Mouse (Mus musculus) layer of hippocampus, adult 2 months (tissue): ENCODE data around the gene Map3k4. TPM values are rescaled to one million over a fixed set of nuclear protein-coding genes. Genes with fewer than 3 reads are reported as not detected.

Source experiments
- DNase-seq, 2 experiments: peaks; one replicate each; pipeline ENCODE4 v3.0.0; 2022; ENCODE audit warnings: low spot score in 2 of 2
- H3K27ac ChIP-seq: fragments of 200-600 bp; 2 replicates; pipeline ENCODE4 v1.8.1; 2022
- H3K4me3 ChIP-seq: fragments of 200-600 bp; 2 replicates; pipeline ENCODE4 v1.8.1; 2022; ENCODE audit warnings: mild to moderate bottlenecking
- CTCF ChIP-seq: fragments of 200-600 bp; conservative IDR thresholded peaks from 2 replicates; pipeline ENCODE4 v1.8.1; 2022; ENCODE audit warnings: antibody characterized with exemption, mild to moderate bottlenecking, moderate library complexity
- total RNA-seq, 2 experiments: library from RNA; stranded (reverse); gene quantifications; 2 replicates each; pipeline ENCODE4 v1.2.3; 2021

The Map3k4 gene
- total RNA-seq, 2 experiments from 2014 or later: 72.4 to 73.8 TPM

- TF ChIP-seq CTCF: no peak
- H3K27ac ChIP-seq: no peak overlapping the region
- DNase-seq: no peak
These were observed 9.4 kb upstream of the Map3k4 start for GRCm38 (mm10) chr17:12327847-12328518.

GRCm38 (mm10) chr17:12319786-12320185 is 1.2 kb upstream of the Map3k4 start:
- H3K27ac ChIP-seq: 0 out of 2 replicates have a peak overlapping the region, but pooled peaks have one; percentile 88
- DNase-seq: no peak
- peak overlapping the region; percentile 92; the same call in 1 of the 2 replicates for H3K4me3 ChIP-seq
- no peak for TF ChIP-seq CTCF

More at GRCm38 (mm10) chr17:12327847-12328518, 9.4 kb upstream of the Map3k4 start:
- no peak overlapping the region for H3K4me3 ChIP-seq

GRCm38 (mm10) chr17:12317954-12318651 is 493 bp downstream of the Map3k4 start:
- TF ChIP-seq CTCF: peak; percentile 43
- DNase-seq: peak in 1 of 2 experiments; percentile 31
- Histone ChIP-seq H3K27ac (peak overlapping the region; percentile 88), H3K4me3 (peak overlapping the region; percentile 92)

GRCm38 (mm10) chr17:12317607-12317953 is 1.0 kb downstream of the Map3k4 start:
- no peak for DNase-seq
- Histone ChIP-seq H3K27ac (peak overlapping the region; percentile 88), H3K4me3 (peak overlapping the region; percentile 92)
- no peak for TF ChIP-seq CTCF

- DNase-seq: peak; percentile 53 to 68
These were observed 2.3 kb downstream of the Map3k4 start for GRCm38 (mm10) chr17:12316251-12316650.

GRCm38 (mm10) chr17:12312248-12312647 is 6.3 kb downstream of the Map3k4 start:
- Histone ChIP-seq H3K27ac (no peak overlapping the region), H3K4me3 (no peak overlapping the region)
- no peak for TF ChIP-seq CTCF
- no peak for DNase-seq

More at GRCm38 (mm10) chr17:12316251-12316650, 2.3 kb downstream of the Map3k4 start:
- peak overlapping the region; percentile 88 for H3K27ac ChIP-seq
- peak overlapping the region; percentile 92 for H3K4me3 ChIP-seq
- no peak for TF ChIP-seq CTCF

- DNase-seq: no peak
- Histone ChIP-seq H3K4me3 (no peak overlapping the region), H3K27ac (no peak overlapping the region)
- TF ChIP-seq CTCF: no peak
These were observed 9.1 kb downstream of the Map3k4 start for GRCm38 (mm10) chr17:12309493-12309892.

GRCm38 (mm10) chr17:12309059-12309458 is 9.5 kb downstream of the Map3k4 start:
- DNase-seq: no peak
- TF ChIP-seq CTCF: no peak
- no peak overlapping the region for H3K4me3 ChIP-seq
- H3K27ac ChIP-seq: no peak overlapping the region

- DNase-seq: no peak
- Histone ChIP-seq H3K4me3 (no peak overlapping the region), H3K27ac (peak overlapping the region; percentile 28; the same call in 1 of the 2 replicates)
- TF ChIP-seq CTCF: peak; percentile 28; the same call in 1 of the 2 replicates
These were observed 11.1 kb downstream of the Map3k4 start for GRCm38 (mm10) chr17:12307251-12308135.

- Histone ChIP-seq H3K27ac (no peak overlapping the region), H3K4me3 (no peak overlapping the region)
- no peak for DNase-seq
- TF ChIP-seq CTCF: no peak
These were observed 13.9 kb downstream of the Map3k4 start for GRCm38 (mm10) chr17:12304658-12305057.

- Histone ChIP-seq H3K4me3 (no peak overlapping the region), H3K27ac (no peak overlapping the region)
- TF ChIP-seq CTCF: peak; percentile 72
- DNase-seq: peak in 1 of 2 experiments; percentile 9
These were observed 17.5 kb downstream of the Map3k4 start for GRCm38 (mm10) chr17:12300896-12301706.

- Histone ChIP-seq H3K27ac (no peak overlapping the region), H3K4me3 (no peak overlapping the region)
- DNase-seq: peak in 1 of 2 experiments; percentile 8
- TF ChIP-seq CTCF: no peak
These were observed 18.4 kb downstream of the Map3k4 start for GRCm38 (mm10) chr17:12300127-12300675.
